Mouse (Mus musculus) 3134 (cell line): Measurements from ENCODE around the gene Olfr190.
"Not testable (repeated sequence)": the region's sequence is repeated elsewhere in the genome, so short reads cannot be mapped to it uniquely, and the experiment has no call there.

Source experiments
- DNase-seq: peaks from one replicate; pipeline ENCODE4 v3.0.0-alpha.2; 2011; ENCODE audit warnings: low spot score; ENCODE audit not compliant: insufficient read length; ENCODE audit errors: extremely low read depth

Gene Olfr190

GRCm38 (mm10) chr16:59077905-59078304 lies at the start of gene Olfr190:
Gene Olfr190, minus strand, starts transcription at chr16:59078005.
- no peak for DNase-seq

GRCm38 (mm10) chr16:59120969-59121368 lies 43.2 kb upstream of the Olfr190 start, which contains the start of gene Olfr194:
Gene Olfr194, minus strand, starts transcription at chr16:59121069.
- no peak for DNase-seq

GRCm38 (mm10) chr16:59111781-59112180 lies 34.0 kb upstream of the Olfr190 start, which contains the start of gene Olfr193:
Gene Olfr193, minus strand, starts transcription at chr16:59111881.
- no peak for DNase-seq

GRCm38 (mm10) chr16:59108522-59108921 lies 30.7 kb upstream of the Olfr190 start:
- DNase-seq = not testable (repeated sequence)

- DNase-seq = no peak
These were observed 27.5 kb upstream of the Olfr190 start for GRCm38 (mm10) chr16:59105312-59105711.

GRCm38 (mm10) chr16:59089722-59090121 lies 11.9 kb upstream of the Olfr190 start, which contains the start of gene Olfr191:
Gene Olfr191, minus strand, starts transcription at chr16:59089822.
- not testable (repeated sequence) for DNase-seq

- not testable (repeated sequence) for DNase-seq
These were observed 3.3 kb upstream of the Olfr190 start for GRCm38 (mm10) chr16:59081113-59081512.

- no peak for DNase-seq
These were observed 4.3 kb downstream of the Olfr190 start for GRCm38 (mm10) chr16:59073520-59073919.

- no peak for DNase-seq
These were observed 6.0 kb downstream of the Olfr190 start for GRCm38 (mm10) chr16:59071755-59072154.

- not testable (repeated sequence) for DNase-seq
These were observed 15.4 kb downstream of the Olfr190 start for GRCm38 (mm10) chr16:59062411-59062810.

- DNase-seq = not testable (repeated sequence)
These were observed 28.5 kb downstream of the Olfr190 start for GRCm38 (mm10) chr16:59049286-59049685.

- DNase-seq = no peak
These were observed 28.9 kb downstream of the Olfr190 start for GRCm38 (mm10) chr16:59048860-59049259.

- no peak for DNase-seq
These were observed 30.2 kb downstream of the Olfr190 start for GRCm38 (mm10) chr16:59047579-59047978.

- DNase-seq = no peak
These were observed 32.0 kb downstream of the Olfr190 start for GRCm38 (mm10) chr16:59045835-59046234.

GRCm38 (mm10) chr16:59039710-59040109 lies 38.1 kb downstream of the Olfr190 start, which contains the start of gene Olfr187:
Gene Olfr187, minus strand, starts transcription at chr16:59039767.
- no peak for DNase-seq

- DNase-seq = no peak
These were observed 47.6 kb downstream of the Olfr190 start, which contains the start of gene Olfr186 for GRCm38 (mm10) chr16:59030191-59030590. Gene Olfr186, minus strand, starts transcription at chr16:59030291.
